Mouse (Mus musculus) MEL (cell line): Measurements from ENCODE around the gene Rbm33.

Source experiments
- BHLHE40 ChIP-seq: IDR thresholded peaks from 2 replicates; pipeline ENCODE4 v1.6.1; 2012; ENCODE audit warnings: low read depth, mild to moderate bottlenecking, inconsistent platforms, low read length, improper control_type of control experiment, borderline replicate concordance
- CHD1 ChIP-seq: IDR thresholded peaks from 2 replicates; pipeline ENCODE4 v1.6.1; 2012; ENCODE audit warnings: low read depth, mild to moderate bottlenecking, inconsistent platforms, low read length, improper control_type of control experiment
- CTCF ChIP-seq, 3 experiments: IDR thresholded peaks in 2 of 3; conservative IDR thresholded peaks in 1 of 3; 2 replicates each; pipeline ENCODE4 v1.5.1; 2011 to 2012; ENCODE audit warnings: low read length in 3 of 3, low read depth in 2 of 3, mild to moderate bottlenecking in 2 of 3, improper control_type of control experiment in 1 of 3, inconsistent platforms in 1 of 3, mixed read lengths in 1 of 3, moderate library complexity in 1 of 3; ENCODE audit not compliant: control insufficient read depth in 1 of 3, insufficient read depth in 1 of 3, poor library complexity in 1 of 3, severe bottlenecking in 1 of 3
- EP300 ChIP-seq, 2 experiments: IDR thresholded peaks; 2 replicates each; pipeline ENCODE4 v1.6.1; 2011; ENCODE audit warnings: improper control_type of control experiment in 2 of 2, low read length in 2 of 2, low read depth in 1 of 2, mild to moderate bottlenecking in 1 of 2
- ETS1 ChIP-seq: IDR thresholded peaks from 2 replicates; pipeline ENCODE4 v1.6.1; 2012; ENCODE audit warnings: low read depth, mild to moderate bottlenecking, inconsistent platforms, low read length, improper control_type of control experiment, moderate library complexity
- HCFC1 ChIP-seq: IDR thresholded peaks from 2 replicates; pipeline ENCODE4 v1.6.1; 2012; ENCODE audit warnings: low read depth, mild to moderate bottlenecking, inconsistent platforms, low read length, improper control_type of control experiment, moderate library complexity
- MAX ChIP-seq: IDR thresholded peaks from 2 replicates; pipeline ENCODE4 v1.6.1; 2011; ENCODE audit warnings: low read length, improper control_type of control experiment
- MEF2A ChIP-seq: IDR thresholded peaks from 2 replicates; pipeline ENCODE4 v1.6.1; 2014; ENCODE audit warnings: low read depth, mild to moderate bottlenecking, inconsistent platforms, low read length, improper control_type of control experiment; ENCODE audit not compliant: poor library complexity, insufficient replicate concordance, severe bottlenecking; ENCODE audit errors: extremely low read depth
- MYC ChIP-seq: IDR thresholded peaks from 2 replicates; pipeline ENCODE4 v1.6.1; 2011; ENCODE audit warnings: low read depth, mild to moderate bottlenecking, low read length, improper control_type of control experiment, moderate library complexity
- POLR2A ChIP-seq, 2 experiments: IDR thresholded peaks; 2 replicates each; pipeline ENCODE4 v1.6.1; 2011 to 2012; ENCODE audit warnings: low read length in 2 of 2, mild to moderate bottlenecking in 2 of 2, control low read depth in 1 of 2, improper control_type of control experiment in 1 of 2, low read depth in 1 of 2, moderate library complexity in 1 of 2; ENCODE audit not compliant: control insufficient read depth in 1 of 2, insufficient read depth in 1 of 2, poor library complexity in 1 of 2
- TAL1 ChIP-seq: IDR thresholded peaks from 2 replicates; pipeline ENCODE4 v1.6.1; 2012; ENCODE audit warnings: mild to moderate bottlenecking, inconsistent platforms, low read length, moderate library complexity, mixed read lengths
- UBTF ChIP-seq: IDR thresholded peaks from 2 replicates; pipeline ENCODE4 v1.6.1; 2012; ENCODE audit warnings: low read depth, mild to moderate bottlenecking, inconsistent platforms, low read length, improper control_type of control experiment, moderate library complexity, borderline replicate concordance; ENCODE audit not compliant: insufficient read depth
- ZC3H11A ChIP-seq: IDR thresholded peaks from 2 replicates; pipeline ENCODE4 v1.6.1; 2012; ENCODE audit warnings: low read depth, mild to moderate bottlenecking, inconsistent platforms, low read length, improper control_type of control experiment
- ZMIZ1 ChIP-seq: IDR thresholded peaks from 2 replicates; pipeline ENCODE4 v1.6.1; 2012; ENCODE audit warnings: low read depth, mild to moderate bottlenecking, inconsistent platforms, low read length, improper control_type of control experiment, moderate library complexity

DNA sequence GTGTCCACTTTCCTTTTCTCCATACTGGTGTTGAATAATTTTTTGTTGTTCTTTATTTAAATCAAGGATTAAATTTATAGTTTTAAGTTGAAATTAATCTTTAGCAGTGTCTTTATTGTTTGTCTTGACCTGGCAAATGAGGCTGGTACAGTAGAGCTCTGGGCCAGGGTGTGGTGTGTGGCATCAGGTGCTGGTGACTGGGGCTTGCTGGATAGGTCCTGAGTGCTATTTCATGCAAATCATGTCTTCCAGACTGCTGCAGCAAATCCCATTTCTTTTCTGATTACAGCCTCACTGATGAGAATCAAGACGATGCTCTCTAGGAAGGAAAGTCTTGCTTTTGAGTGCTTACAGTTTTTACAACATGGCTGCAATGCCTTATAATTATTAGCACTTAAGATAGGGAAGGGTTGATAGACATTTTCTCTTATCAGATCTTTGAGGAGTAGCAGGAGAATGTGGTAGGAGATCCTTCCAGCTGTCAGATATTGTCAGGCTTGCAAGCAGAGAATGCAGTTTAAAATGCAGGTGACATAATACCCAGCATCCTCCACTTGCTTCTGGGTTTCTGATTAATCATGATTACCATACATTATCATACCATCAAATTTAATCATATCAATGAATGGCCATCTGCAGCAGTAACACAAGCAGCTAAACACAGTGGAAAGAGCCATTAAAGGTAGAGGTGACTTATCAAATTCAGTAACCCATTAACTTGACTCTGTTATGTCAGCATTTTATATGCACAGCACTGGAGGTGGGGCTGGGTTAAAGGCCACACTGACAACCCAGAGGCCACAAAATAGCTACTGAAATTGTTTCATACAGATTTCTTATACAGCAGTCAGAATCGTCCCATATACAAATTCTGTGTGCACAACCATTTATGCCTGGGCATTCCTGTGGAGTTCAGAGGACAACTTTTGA, 56.8 kb downstream of the Rbm33 start:
- no peak for TF ChIP-seq MAX
- TF ChIP-seq HCFC1, result no peak
- TF ChIP-seq EP300 (IDR thresholded peaks at IDR 0.05; ENCODE audit: low read depth in 1 of 2, low read length in 2 of 2), result no peak
- no peak for TF ChIP-seq UBTF
- TF ChIP-seq ZMIZ1, result no peak
- no peak for TF ChIP-seq ZC3H11A
- TF ChIP-seq MEF2A, result no peak
- no peak for TF ChIP-seq CTCF (IDR thresholded peaks at IDR 0.05 in 2 of 3, conservative IDR thresholded peaks at IDR 0.05 in 1 of 3; ENCODE audit: control insufficient read depth in 1 of 3, insufficient read depth in 1 of 3, low read depth in 2 of 3, low read length in 3 of 3, poor library complexity in 1 of 3, severe bottlenecking in 1 of 3)
- TF ChIP-seq POLR2A (IDR thresholded peaks at IDR 0.05; ENCODE audit: control insufficient read depth in 1 of 2, insufficient read depth in 1 of 2, low read depth in 1 of 2, low read length in 2 of 2, poor library complexity in 1 of 2), result no peak
- TF ChIP-seq TAL1, result no peak
- TF ChIP-seq ETS1, result no peak
- TF ChIP-seq MYC, result no peak
- no peak for TF ChIP-seq BHLHE40
- no peak for TF ChIP-seq CHD1
